Mouse (Mus musculus): ENCODE measurements around the gene Gm4133. TPM values are rescaled to one million over a fixed set of nuclear protein-coding genes. Genes with fewer than 3 reads are reported as not detected.

The Gm4133 gene
- total RNA-seq (2023) = not detected in 2 replicates

DNA sequence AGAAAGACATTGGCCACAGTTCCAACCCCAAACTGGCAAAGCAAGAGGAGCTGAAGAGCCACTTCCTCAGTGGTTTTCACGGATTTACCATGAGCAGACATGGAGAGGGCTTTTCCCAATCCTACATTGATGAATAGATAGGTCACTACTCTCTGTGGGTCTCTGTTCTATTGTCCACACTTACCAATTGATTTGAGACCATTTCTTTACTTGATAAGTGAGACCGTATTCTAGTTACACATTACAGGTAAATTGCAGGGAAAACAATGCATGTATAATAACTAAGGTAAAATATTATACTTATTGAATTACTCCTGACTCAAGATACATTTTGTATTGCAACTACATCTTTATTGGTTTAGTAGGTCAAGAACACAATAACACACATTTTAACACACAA is at the start of gene Gm4133:
Gene Gm4133 (minus strand): TSS at position 101 of the 400 bp plus-strand sequence.

GRCm38 (mm10) chr7:20375310-20375709 is 41.4 kb upstream of the Gm4133 start, which contains the start of gene Gm5728:
Gene Gm5728 (minus strand): TSS chr7:20375410.

Other genes starting within 250 kb of the Gm4133 start
- gene Vmn1r91, start 234.4 kb downstream of the Gm4133 start, total RNA-seq (2023) = not detected in 2 replicates
- not detected in 2 replicates for gene Gm16442, start 211.5 kb downstream of the Gm4133 start, total RNA-seq (2023)
- gene Vmn1r93, start 195.0 kb downstream of the Gm4133 start, total RNA-seq (2023) = not detected in 2 replicates
- gene Vmn1r94, start 165.7 kb downstream of the Gm4133 start, total RNA-seq (2023) = not detected in 2 replicates
- not detected in 2 replicates for gene Vmn1r95, start 140.4 kb downstream of the Gm4133 start, total RNA-seq (2023)
- gene Gm6164, start 128.5 kb downstream of the Gm4133 start, total RNA-seq (2023) = not detected in 2 replicates
- not detected in 2 replicates for gene Gm4498, start 100.2 kb downstream of the Gm4133 start, total RNA-seq (2023)
- gene Gm5890, start 71.2 kb downstream of the Gm4133 start, total RNA-seq (2023) = not detected in 2 replicates
- gene Gm5728, start 41.3 kb upstream of the Gm4133 start, total RNA-seq (2023) = not detected in 2 replicates
- gene Vmn1r100, start 83.9 kb upstream of the Gm4133 start, total RNA-seq (2023) = not detected in 2 replicates
- not detected in 2 replicates for gene Vmn1r101, start 108.5 kb upstream of the Gm4133 start, total RNA-seq (2023)
- gene Gm10670, start 140.9 kb upstream of the Gm4133 start, total RNA-seq (2023) = not detected in 2 replicates
- gene Vmn1r103, start 176.5 kb upstream of the Gm4133 start, total RNA-seq (2023) = not detected in 2 replicates
- gene Vmn1r104, start 199.8 kb upstream of the Gm4133 start, total RNA-seq (2023) = not detected in 2 replicates
- gene Gm5726, start 211.7 kb upstream of the Gm4133 start, total RNA-seq (2023) = not detected in 2 replicates
- gene Gm4141, start 242.2 kb upstream of the Gm4133 start, total RNA-seq (2023) = not detected in 2 replicates